Mouse (Mus musculus): Measurements from ENCODE around the gene Slc29a3.
"Not testable (repeated sequence)": the region's sequence is repeated elsewhere in the genome, so short reads cannot be mapped to it uniquely, and the experiment has no call there.

The Slc29a3 gene

GRCm38 (mm10) chr10:60767400-60767799, 14.8 kb upstream of the Slc29a3 start:
- no peak for DNase-seq (ENCODE audit: low spot score in 2 of 2)

DNA sequence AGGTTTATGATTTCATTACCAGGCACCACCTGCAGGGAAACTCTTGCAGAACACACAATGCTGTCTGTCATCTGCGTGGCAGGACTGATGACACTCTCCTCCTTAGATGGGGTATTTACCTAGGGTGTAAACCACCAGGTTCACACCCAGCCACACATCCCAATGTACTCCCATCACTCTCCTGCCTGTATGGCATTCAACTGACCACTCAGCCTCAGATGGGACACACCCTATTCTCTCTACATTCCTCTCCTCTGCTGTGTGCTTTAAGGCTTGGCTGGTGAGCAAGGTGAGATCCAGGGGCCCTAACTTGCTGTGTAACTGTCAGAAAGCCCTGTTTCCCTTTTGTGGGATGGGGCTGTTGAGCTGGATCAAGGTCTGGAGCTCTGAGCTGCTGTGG, 9.5 kb upstream of the Slc29a3 start:
- DNase-seq (ENCODE audit: low spot score in 2 of 2): no peak

DNA sequence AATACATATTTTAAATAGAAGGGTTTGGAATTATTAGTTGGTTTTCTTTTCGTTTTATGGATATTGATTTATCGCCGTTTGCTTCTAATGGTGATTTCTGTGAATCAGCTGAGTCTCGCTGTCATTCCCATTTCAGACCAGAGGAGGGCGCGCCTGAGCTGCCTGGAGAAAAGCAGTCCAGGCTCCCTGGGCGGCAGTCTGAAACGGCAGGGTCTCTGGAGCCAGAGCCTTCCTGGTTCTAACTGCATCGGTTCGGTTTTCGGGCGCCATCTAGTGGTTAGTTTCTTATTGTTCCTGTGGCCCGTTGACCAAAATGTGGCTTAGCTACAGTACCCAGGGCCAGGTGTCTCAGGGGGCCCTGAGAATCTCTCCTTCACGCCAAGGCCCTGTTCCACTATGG, 7.8 kb upstream of the Slc29a3 start:
- peak; percentile 87 to 95 for DNase-seq (ENCODE audit: low spot score in 2 of 2)

GRCm38 (mm10) chr10:60756992-60757391, 4.4 kb upstream of the Slc29a3 start:
- peak; percentile 53 to 79 for DNase-seq (ENCODE audit: low spot score in 2 of 2)

- DNase-seq (ENCODE audit: low spot score in 2 of 2): no peak
These were observed 3.6 kb upstream of the Slc29a3 start for GRCm38 (mm10) chr10:60756146-60756545.

DNA sequence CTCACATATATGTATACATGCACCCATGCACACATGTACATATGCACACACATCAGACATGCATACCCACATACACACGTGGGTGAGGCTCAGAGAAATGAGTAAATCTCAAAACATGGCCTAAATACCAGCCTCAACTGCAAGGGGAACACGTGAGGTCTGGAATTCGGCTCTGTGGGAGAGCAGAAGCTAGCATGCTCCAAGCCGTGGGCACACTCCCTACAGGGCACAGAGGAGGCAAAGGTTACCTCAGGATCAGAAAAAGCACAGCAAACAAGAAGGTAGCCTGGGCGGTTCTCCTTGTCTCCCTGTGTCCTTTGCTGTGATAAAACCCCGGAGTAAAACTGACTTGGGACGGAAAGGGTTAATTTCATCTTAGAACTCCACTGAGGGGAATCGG, 1.3 kb upstream of the Slc29a3 start:
- no peak for DNase-seq (ENCODE audit: low spot score in 2 of 2)

DNA sequence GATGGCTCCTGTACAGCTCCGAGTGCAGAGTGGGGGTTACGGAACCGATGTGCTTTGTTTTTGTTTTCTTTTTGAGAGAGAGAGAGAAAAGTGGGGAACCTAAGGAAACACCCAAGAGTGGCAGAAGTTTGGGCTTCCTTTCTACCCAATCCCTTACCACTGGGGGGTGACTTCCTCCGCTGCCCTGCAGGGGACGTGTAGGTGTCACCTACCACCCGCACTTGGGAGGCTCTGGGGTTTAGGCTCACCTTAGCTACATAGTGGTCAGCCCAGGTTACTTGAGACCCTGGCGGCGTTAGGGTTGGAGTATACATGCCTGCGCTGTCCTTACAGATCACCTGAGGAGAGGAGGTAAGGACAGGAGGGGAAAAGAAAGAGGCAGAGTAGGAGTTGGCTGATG, 667 bp upstream of the Slc29a3 start:
- peak; percentile 37 to 72 for DNase-seq (ENCODE audit: low spot score in 2 of 2)

DNA sequence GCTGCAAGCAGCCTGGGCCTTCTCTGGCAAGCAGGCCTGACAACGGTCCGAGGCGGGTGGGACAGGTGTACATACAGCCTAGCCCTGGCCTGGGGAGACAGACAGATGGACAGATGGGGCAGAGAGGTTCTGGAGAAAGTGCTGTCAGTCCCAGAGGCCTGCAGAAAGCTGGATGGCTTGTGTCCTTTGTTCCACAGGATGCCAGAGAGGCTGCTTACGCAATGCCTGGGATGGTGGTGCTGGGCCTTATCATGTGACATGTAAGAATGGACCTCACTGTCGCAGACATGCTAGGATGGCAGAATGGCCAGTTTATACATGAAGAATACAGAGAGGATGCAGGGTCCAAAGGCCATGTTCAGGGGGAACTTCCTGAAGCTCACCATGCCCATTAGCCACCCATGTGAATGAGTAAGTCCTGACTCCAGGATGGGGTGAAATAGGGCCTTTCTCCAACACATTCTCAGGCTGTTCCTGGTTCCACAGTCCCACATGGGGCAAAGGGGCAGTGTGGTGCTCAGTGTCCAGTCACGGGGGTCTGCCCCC, 4.9 kb downstream of the Slc29a3 start:
- no peak for DNase-seq (ENCODE audit: low spot score in 2 of 2)

GRCm38 (mm10) chr10:60746512-60746911, 6.1 kb downstream of the Slc29a3 start:
- no peak for DNase-seq (ENCODE audit: low spot score in 2 of 2)

DNA sequence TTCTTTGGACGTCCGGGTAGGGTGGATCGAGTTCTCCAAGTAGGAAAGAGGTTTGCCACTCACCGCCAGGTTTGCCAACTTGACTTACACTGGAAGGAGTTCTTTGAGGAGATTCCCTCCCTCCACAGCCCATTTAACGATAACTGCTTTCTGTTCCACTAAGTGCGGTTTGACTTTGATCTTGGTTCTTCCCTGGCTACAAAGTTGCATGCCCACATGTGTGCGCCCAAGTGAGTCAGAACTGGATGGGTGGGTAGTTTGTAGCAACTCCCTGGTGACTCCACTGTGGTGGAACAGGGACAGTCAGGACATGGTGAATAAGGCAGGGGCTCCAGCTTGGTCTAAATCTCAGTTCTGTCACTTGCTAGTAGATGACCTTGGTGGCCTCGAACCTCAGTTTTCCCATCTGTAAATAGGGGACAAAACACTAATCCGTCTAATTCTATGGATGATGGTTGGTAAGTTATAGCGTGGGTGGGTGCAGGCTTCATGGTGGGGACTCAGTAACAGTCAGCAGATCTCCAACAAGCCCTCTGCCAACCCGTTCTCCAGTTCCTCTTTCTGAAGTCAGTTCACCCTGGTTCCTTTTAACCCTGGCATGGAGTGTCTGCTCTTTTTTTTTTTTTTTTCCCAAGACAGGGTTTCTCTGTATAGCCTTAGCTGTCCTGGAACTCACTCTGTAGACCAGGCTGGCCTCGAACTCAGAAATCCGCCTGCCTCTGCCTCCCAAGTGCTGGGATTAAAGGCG, 7.9 kb downstream of the Slc29a3 start:
- DNase-seq (ENCODE audit: low spot score in 2 of 2): no peak

GRCm38 (mm10) chr10:60743681-60744080, 8.9 kb downstream of the Slc29a3 start:
- DNase-seq (ENCODE audit: low spot score in 2 of 2): no peak

GRCm38 (mm10) chr10:60742942-60743341, 9.7 kb downstream of the Slc29a3 start:
- no peak for DNase-seq (ENCODE audit: low spot score in 2 of 2)

- DNase-seq (ENCODE audit: low spot score in 2 of 2): not testable (repeated sequence)
These were observed 10.3 kb downstream of the Slc29a3 start for GRCm38 (mm10) chr10:60742296-60742695.

DNA sequence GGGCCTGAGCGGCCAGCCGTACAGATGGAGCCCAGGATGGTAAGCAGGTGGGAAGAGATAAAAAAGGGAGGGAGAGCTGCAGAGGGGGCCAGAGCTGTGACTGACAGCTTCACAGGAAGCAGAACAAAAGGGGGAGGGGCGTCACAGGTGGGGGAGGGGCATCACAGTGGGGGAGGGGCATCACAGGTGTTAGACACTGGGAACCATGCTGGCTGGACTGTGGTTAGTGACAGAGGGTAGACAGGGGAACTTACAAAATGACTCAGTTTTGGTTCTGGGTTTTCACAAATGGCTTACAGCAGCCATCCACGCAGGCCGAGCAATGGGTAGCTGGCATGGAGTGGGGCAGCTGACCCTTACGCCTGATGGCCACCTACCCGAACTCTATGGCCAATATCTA, 11.2 kb downstream of the Slc29a3 start:
- DNase-seq (ENCODE audit: low spot score in 2 of 2): peak in 1 of 2 experiments; percentile 19

DNA sequence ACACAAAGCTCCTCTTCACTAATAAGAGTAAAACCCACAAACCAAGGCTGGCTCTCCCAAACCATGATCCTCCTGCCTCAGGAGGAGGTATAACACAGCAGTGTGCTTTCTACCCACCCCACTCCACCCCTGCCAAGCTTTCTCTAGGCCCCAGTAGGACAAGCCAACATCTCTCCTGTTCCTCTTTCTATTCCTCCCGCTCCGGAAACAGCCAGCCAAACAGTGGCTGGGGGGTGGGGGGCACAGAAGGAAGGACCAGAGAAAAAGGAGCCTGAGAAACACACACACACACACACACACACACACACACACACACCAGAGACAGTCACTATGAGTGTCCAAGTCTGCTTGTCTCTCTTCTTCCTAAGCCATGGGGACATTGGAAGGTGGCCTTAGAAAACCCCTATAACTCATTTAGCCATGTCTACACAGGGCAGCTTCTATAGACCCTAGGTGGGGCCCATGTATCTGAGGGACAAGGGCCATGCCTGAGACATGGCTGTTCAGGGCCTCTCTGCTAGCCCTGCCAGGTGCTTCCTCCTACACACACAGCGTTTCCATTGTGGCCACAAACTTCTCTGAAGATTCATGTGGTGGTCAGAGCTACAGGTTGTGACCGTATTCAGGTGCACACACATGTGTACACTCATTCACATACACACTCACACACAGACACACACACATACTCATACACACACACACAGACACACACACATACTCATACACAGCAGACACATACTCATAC, 12.8 kb downstream of the Slc29a3 start:
- DNase-seq (ENCODE audit: low spot score in 2 of 2): no peak

- DNase-seq (ENCODE audit: low spot score in 2 of 2): no peak
These were observed 14.5 kb downstream of the Slc29a3 start for GRCm38 (mm10) chr10:60737886-60738640.

DNA sequence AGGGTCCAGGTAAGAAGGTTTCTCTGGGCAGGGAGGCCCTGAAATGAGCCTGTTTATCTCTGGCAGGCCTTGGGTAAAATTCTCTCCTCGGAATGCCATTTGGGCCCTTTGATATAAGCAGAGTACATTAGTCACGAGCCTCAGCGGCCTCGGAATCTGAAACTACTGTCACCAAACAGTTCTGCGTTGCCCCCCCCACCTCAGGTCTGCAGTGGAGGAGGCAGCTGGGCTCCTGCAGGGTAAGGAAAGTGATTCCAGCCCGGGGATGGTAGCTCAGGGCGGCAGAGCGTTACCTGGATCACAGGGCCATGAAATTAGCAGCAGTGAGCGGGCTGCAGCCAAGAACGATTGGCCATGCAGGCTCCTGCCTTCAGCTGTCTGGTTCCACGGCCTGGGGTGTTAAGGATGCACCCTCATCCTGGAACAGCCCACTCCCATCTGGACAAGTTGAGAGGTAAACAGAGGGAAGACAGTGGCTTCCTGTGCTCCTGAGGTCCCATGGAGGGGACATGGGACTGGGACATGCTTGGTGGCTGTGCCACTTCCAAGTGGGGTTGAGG, 15.3 kb downstream of the Slc29a3 start:
- DNase-seq (ENCODE audit: low spot score in 2 of 2): no peak

DNA sequence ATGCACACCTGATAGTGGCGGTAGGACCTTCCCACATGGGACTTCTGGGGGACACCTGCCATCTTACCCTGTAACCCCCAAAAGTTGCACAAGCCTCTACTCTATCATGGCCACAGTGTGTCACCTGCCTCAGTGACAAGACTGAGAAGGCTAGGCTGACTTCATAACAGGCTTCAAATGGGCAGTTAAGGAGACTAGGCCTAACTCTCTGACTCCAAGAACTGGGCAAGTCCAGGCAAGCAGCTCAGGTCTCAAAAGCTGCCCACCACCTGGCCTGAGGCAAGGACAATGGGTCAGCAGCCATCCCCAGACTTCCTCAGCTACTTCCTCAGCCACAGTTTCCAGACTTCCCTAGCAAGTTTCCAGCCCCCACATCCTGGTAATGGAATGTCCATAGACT, 16.9 kb downstream of the Slc29a3 start:
- DNase-seq (ENCODE audit: low spot score in 2 of 2): no peak

- no peak for DNase-seq (ENCODE audit: low spot score in 2 of 2)
These were observed 19.1 kb downstream of the Slc29a3 start for GRCm38 (mm10) chr10:60733471-60733870.

GRCm38 (mm10) chr10:60732397-60732861, 20.2 kb downstream of the Slc29a3 start:
- no peak for DNase-seq (ENCODE audit: low spot score in 2 of 2)

- no peak for DNase-seq (ENCODE audit: low spot score in 2 of 2)
These were observed 20.9 kb downstream of the Slc29a3 start for GRCm38 (mm10) chr10:60731742-60732141.

DNA sequence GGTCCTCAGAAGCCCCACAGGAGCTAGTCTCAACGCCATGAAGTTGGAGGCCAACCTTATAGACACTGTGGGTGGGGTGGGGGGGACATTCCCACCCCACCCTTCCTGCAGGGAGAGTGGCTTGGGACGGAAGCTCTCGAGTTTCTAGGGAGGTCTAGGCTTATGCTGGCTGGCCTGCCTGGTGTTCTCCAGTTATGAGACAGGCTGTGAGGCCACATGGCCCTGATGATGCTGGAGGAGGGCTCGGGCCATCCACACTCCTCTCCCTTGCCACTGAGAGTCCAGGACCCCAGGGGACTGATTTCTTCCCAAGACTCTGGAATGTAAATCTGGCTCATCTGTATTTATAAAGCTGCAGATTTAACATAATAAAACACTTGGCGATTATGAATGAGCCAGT, 25.3 kb downstream of the Slc29a3 start:
- no peak for DNase-seq (ENCODE audit: low spot score in 2 of 2)
